Mouse (Mus musculus) midbrain, postnatal 0 days (tissue): Measurements from ENCODE around the gene Gdpd3. TPM values are rescaled to one million over a fixed set of nuclear protein-coding genes. Genes with fewer than 3 reads are reported as not detected.

ENCODE experiments used
- ATAC-seq: fragments of 200-750 bp; cut with Nextera tagmentation; 2 replicates; pipeline ENCODE4 v1.8.0; 2017; ENCODE audit warnings: moderate number of reproducible peaks, mild to moderate bottlenecking, moderate TSS enrichment, moderate library complexity; ENCODE audit not compliant: low FRiP score
- DNase-seq: peaks from one replicate; pipeline ENCODE4 v3.0.0-alpha.2; 2015; ENCODE audit warnings: low spot score
- H3K27ac ChIP-seq: fragments of 300-500 bp; sonication (generic); 2 replicates; pipeline ENCODE4 v1.5.1; 2014; ENCODE audit warnings: low read depth, mild to moderate bottlenecking, low read length, mixed read lengths
- H3K27me3 ChIP-seq: fragments of 300-500 bp; sonication (generic); 2 replicates; pipeline ENCODE4 v1.6.1; 2014; ENCODE audit warnings: low read length, control low read depth, mixed read lengths; ENCODE audit not compliant: insufficient read depth
- H3K36me3 ChIP-seq: fragments of 300-500 bp; sonication (generic); 2 replicates; pipeline ENCODE4 v1.6.1; 2014; ENCODE audit warnings: low read length, control low read depth, mixed read lengths; ENCODE audit not compliant: insufficient read depth
- H3K4me1 ChIP-seq: fragments of 300-500 bp; sonication (generic); 2 replicates; pipeline ENCODE4 v1.6.1; 2014; ENCODE audit warnings: mild to moderate bottlenecking, control low read depth, antibody characterized with exemption, low read length, mixed read lengths; ENCODE audit not compliant: insufficient read depth
- H3K4me2 ChIP-seq: fragments of 300-500 bp; sonication (generic); 2 replicates; pipeline ENCODE4 v1.6.1; 2014; ENCODE audit warnings: low read depth, mild to moderate bottlenecking, low read length, mixed read lengths; ENCODE audit not compliant: poor library complexity, severe bottlenecking
- H3K4me3 ChIP-seq: fragments of 300-500 bp; sonication (generic); 2 replicates; pipeline ENCODE4 v1.5.1; 2014; ENCODE audit warnings: low read depth, mild to moderate bottlenecking, low read length, moderate library complexity
- H3K9ac ChIP-seq: fragments of 300-500 bp; sonication (generic); replicated peaks from 2 replicates; pipeline ENCODE4 v1.6.1; 2014; ENCODE audit warnings: mild to moderate bottlenecking, low read length, moderate library complexity, mixed read lengths; ENCODE audit not compliant: poor library complexity, severe bottlenecking
- H3K9me3 ChIP-seq: fragments of 300-500 bp; sonication (generic); 2 replicates; pipeline ENCODE4 v1.6.1; 2016; ENCODE audit warnings: low read length, control low read depth
- CTCF ChIP-seq: IDR thresholded peaks from 2 replicates; pipeline ENCODE4 v1.5.1; 2016; ENCODE audit warnings: antibody characterized with exemption, mild to moderate bottlenecking
- WGBS: fragments of 180-500 bp; shearing (Covaris S2); extraction: QIAGEN DNeasy Blood & Tissue Kit; methylation state at CpG from one replicate; pipeline ENCODE4 v1.1.7; 2014; 5-methylcytosine and 5-hydroxymethylcytosine counted together
- polyA plus RNA-seq: library from polyadenylated mRNA; unstranded; fragments of >200 nt; fragmentation: Nextera tagmentation; extraction: Ambion mirVana; gene quantifications from 2 replicates; pipeline ENCODE4 v1.2.1, GENCODE M21; 2015
- total RNA-seq: library from RNA; depleted of rRNA; stranded (reverse); fragments of >200 nt; gene quantifications from 2 replicates; pipeline ENCODE4 v1.2.3, GENCODE M21; 2014

Gdpd3 gene
- total and polyA plus RNA-seq, 2 experiments from 2014 or later: 1.3 TPM; not detected in 1

DNA sequence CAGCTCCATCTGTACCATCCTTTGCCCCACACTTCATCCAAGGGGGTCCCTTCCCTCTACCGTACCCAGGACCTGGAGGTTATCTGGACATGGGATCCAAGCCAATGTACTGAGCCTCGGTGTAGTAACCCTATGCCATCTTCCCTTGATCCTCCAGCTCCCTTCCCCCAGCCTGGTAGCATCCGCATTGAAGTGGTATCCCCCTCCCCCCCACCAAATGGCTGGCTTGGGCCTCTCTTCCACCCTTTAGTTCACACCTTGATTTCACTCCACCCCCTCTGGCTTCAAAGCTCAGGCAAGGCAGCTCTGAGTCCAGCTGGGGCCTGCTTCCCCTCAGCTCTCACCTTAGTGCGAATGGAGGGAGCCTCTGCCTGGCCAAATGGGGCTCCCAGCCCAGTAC, 18.9 kb downstream of the Gdpd3 start:
- TF ChIP-seq CTCF: no peak
- Histone ChIP-seq H3K9me3 (no peaks in the 10 kb centered on the region), H3K9ac (no peak overlapping the region), H3K27ac (no peak overlapping the region), H3K36me3 (peaks cover 54% of the 10 kb centered on the region), H3K4me1 (peaks cover 6% of the 10 kb centered on the region; the same call in 1 of the 2 replicates), H3K27me3 (no peaks in the 10 kb centered on the region), H3K4me3 (no peak overlapping the region), H3K4me2 (no peak overlapping the region)
- DNase-seq (no peak), ATAC-seq (no peak)
- WGBS: 88% methylated on average over 4 of the region's 4 CpGs

DNA sequence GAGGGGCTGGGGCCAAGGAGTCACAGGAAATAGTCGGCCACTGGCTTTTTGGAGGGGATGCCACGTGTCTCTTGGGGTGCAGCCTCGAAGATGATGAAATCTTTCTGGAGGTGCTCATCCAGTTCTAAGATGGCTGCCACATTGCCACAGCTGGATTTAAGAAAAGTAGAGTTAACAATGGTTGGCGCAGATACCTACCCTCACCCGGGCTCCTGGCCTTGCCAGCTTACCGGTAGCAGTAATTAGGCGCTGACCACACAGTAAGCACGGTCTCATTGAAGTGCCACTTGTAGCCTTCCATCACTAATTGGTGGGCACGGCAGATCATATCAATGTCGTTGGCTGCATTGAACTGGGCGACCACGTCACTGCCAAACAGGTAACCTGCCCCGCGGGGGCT, 20.0 kb downstream of the Gdpd3 start:
- H3K4me1 ChIP-seq: peaks cover 7% of the 10 kb centered on the region
- no peak overlapping the region for H3K9ac ChIP-seq
- WGBS: 94% methylated on average over 14 of the region's 14 CpGs
- TF ChIP-seq CTCF: no peak
- no peaks in the 10 kb centered on the region for H3K27me3 ChIP-seq
- H3K4me2 ChIP-seq: no peak overlapping the region
- peaks cover 56% of the 10 kb centered on the region for H3K36me3 ChIP-seq
- ATAC-seq (no peak), DNase-seq (no peak)
- H3K4me3 ChIP-seq: no peak overlapping the region
- no peaks in the 10 kb centered on the region for H3K9me3 ChIP-seq
- no peak overlapping the region for H3K27ac ChIP-seq

DNA sequence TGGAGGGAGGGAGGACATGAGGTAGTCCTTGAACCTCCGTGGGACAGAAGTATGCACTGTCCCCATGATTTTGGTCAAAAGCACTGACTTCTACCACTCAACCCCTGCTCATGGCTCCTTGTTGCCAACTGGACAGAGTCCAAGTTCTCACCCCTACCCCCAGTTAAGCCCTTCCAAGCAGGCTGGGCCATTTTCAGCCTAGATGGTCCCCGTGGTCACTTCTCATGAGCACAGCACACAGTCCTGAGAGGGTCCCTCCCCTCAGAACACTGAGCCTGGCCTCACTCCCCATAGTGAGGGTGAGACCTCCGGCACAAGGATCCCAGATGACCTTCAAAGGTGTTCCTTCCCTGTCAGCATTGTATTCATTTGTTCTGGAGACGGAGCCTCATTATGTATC, 23.0 kb downstream of the Gdpd3 start:
- no peak overlapping the region for H3K27ac ChIP-seq
- 92% methylated on average over 4 of the region's 4 CpGs for WGBS
- no peaks in the 10 kb centered on the region for H3K27me3 ChIP-seq
- H3K9ac ChIP-seq: no peak overlapping the region
- H3K4me3 ChIP-seq: no peak overlapping the region
- DNase-seq (no peak), ATAC-seq (no peak)
- peaks cover 51% of the 10 kb centered on the region for H3K36me3 ChIP-seq
- TF ChIP-seq CTCF: no peak
- no peak overlapping the region for H3K4me2 ChIP-seq
- peaks cover 3% of the 10 kb centered on the region; the same call in 1 of the 2 replicates for H3K4me1 ChIP-seq
- no peaks in the 10 kb centered on the region for H3K9me3 ChIP-seq

DNA sequence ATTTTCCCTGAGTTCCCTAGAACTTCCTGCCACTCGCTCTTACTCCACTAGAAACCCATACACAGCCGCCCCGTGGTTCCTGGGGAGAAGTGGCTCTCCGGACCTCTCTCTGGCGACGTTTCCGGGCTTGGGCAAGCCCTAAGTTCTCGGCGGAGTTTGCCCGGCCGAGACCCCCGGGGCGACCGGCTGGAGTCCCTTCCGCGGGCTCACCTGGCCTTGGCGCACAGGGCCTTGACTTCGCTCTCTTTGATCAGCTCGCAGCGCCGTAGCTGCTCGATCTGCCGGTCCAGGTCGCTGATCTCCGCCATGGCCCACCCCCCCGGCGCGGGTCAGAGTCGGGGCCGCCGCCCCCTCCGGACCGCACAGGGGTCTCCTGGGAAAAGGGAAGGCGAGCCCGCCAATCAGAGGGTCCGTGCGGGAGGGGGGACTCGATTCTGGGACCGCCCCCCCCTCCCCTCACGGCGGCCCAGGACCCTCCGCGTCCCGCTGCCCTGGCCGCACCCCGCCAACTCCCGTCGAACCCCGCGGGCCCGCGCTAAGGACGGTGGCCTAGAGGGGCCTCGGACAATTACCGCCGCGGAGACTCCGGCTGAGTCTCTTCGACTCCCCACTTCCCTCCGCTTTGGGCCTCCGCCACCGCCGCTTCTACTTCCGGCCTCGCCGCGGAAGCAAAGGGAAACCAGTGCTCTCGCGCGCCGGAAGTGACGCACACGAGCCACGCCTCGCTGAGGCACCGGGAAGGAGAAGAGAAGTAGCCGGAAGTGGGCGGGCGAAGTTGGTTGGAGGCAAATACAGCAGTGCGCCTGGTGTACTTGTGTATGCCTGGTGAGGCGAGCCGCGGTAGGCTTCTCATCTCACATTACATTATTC, 26.0 kb downstream of the Gdpd3 start, which contains the start of gene Ppp4c:
Gene Ppp4c (minus strand): TSS at position 646 of the 870 bp plus-strand sequence.
- Histone ChIP-seq H3K27ac (peak within 1 kb of the TSS; percentile 73), H3K9me3 (no peaks in the 10 kb centered on the region), H3K4me1 (peaks cover 3% of the 10 kb centered on the region; the same call in 1 of the 2 replicates), H3K36me3 (peaks cover 46% of the 10 kb centered on the region), H3K9ac (peak within 1 kb of the TSS; percentile 58), H3K27me3 (no peaks in the 10 kb centered on the region), H3K4me2 (peak within 1 kb of the TSS; percentile 72), H3K4me3 (peak within 1 kb of the TSS; percentile 57)
- WGBS: under 1% methylated on average over 65 of the region's 83 CpGs
- ATAC-seq (peak; percentile 92), DNase-seq (peak; percentile 98)
- no peak for TF ChIP-seq CTCF

DNA sequence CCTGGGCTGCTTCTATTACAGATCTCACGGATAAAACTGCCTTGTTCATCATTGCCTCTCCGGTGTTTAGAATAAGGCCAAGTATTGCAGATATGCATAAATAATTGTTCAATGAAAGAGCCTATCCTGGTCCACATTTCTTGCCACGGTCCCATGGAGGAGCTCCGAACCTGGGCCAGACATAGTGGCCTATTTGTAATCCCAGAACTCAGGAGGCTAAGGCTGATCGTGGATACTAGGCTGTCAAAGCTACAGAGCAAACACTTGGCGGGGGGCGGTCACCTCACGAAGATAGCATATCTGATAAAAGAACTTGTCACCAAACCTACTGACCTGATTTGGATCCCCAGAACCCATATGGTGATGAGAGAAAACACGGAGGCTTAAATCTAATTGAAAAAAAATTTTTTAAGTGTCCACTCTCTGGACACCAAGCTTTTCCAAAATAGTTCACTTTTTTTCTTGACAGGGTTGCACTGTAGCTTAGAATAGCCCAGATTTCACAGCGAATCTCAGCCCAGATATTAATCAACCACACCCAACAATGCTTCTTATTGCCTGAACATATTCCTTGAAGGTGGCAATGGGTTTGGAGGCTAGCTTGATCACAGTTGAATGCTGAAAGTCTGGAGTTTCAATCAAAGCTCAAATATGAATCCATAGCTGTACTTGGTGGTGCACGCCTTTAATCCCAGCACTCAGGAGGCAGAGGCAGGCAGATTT, 26.7 kb downstream of the Gdpd3 start:
- peak overlapping the region; percentile 60 for H3K4me2 ChIP-seq
- no peak for DNase-seq
- H3K4me1 ChIP-seq: peaks cover 8% of the 10 kb centered on the region; the same call in 1 of the 2 replicates
- 30% methylated on average over 11 of the region's 11 CpGs for WGBS
- no peak for TF ChIP-seq CTCF
- peak overlapping the region; percentile 57 for H3K4me3 ChIP-seq
- H3K9me3 ChIP-seq: no peaks in the 10 kb centered on the region
- H3K27ac ChIP-seq: peak overlapping the region; percentile 73
- no peaks in the 10 kb centered on the region for H3K27me3 ChIP-seq
- peak; percentile 12; the same call in 1 of the 2 replicates for ATAC-seq
- H3K36me3 ChIP-seq: peaks cover 38% of the 10 kb centered on the region
- peak overlapping the region; percentile 58 for H3K9ac ChIP-seq
